Mouse (Mus musculus) stomach, embryonic 14.5 days (tissue): ENCODE results near the gene Zfp354c. TPM values are rescaled to one million over a fixed set of nuclear protein-coding genes. Genes with fewer than 3 reads are reported as not detected.

Source experiments
- ATAC-seq: fragments of 200-750 bp; cut with Nextera tagmentation; 2 replicates; pipeline ENCODE4 v1.8.0; 2017; ENCODE audit warnings: low read depth, moderate TSS enrichment; ENCODE audit not compliant: insufficient number of reproducible peaks, insufficient read depth, low FRiP score
- H3K27ac ChIP-seq: fragments of 300-500 bp; sonication (generic); 2 replicates; pipeline ENCODE4 v1.5.1; 2014; ENCODE audit warnings: mild to moderate bottlenecking, low read length, moderate library complexity, mixed read lengths
- H3K27me3 ChIP-seq: fragments of 300-500 bp; sonication (generic); 2 replicates; pipeline ENCODE4 v1.6.1; 2014; ENCODE audit warnings: low read length, control low read depth, mixed read lengths; ENCODE audit not compliant: control insufficient read depth, insufficient read depth
- H3K36me3 ChIP-seq: fragments of 300-500 bp; sonication (generic); 2 replicates; pipeline ENCODE4 v1.6.1; 2014; ENCODE audit warnings: mild to moderate bottlenecking, control low read depth, low read length, moderate library complexity, mixed read lengths; ENCODE audit not compliant: control insufficient read depth, insufficient read depth
- H3K4me1 ChIP-seq: fragments of 300-500 bp; sonication (generic); 2 replicates; pipeline ENCODE4 v1.6.1; 2014; ENCODE audit warnings: low read length, control low read depth, mixed read lengths; ENCODE audit not compliant: control insufficient read depth, insufficient read depth
- H3K4me2 ChIP-seq: fragments of 300-500 bp; sonication (generic); replicated peaks from 2 replicates; pipeline ENCODE4 v1.6.1; 2014; ENCODE audit warnings: low read depth, low read length, control low read depth
- H3K4me3 ChIP-seq: fragments of 300-500 bp; sonication (generic); 2 replicates; pipeline ENCODE4 v1.5.1; 2014; ENCODE audit warnings: low read depth, low read length, control low read depth
- H3K9ac ChIP-seq: fragments of 300-500 bp; sonication (generic); replicated peaks from 2 replicates; pipeline ENCODE4 v1.6.1; 2014; ENCODE audit warnings: low read depth, mild to moderate bottlenecking, control low read depth, low read length, moderate library complexity, mixed read lengths
- H3K9me3 ChIP-seq: fragments of 300-500 bp; sonication (generic); 2 replicates; pipeline ENCODE4 v1.6.1; 2016; ENCODE audit warnings: low read depth, low read length, control low read depth; ENCODE audit not compliant: control insufficient read depth
- WGBS: fragments of 180-500 bp; shearing (Covaris S2); extraction: QIAGEN DNeasy Blood & Tissue Kit; methylation state at CpG from one replicate; pipeline ENCODE4 v1.1.7; 2014; 5-methylcytosine and 5-hydroxymethylcytosine counted together
- polyA plus RNA-seq: library from polyadenylated mRNA; unstranded; fragments of >200 nt; fragmentation: Nextera tagmentation; extraction: Ambion mirVana; gene quantifications from 2 replicates; pipeline ENCODE4 v1.2.1, GENCODE M21; 2014

The Zfp354c gene
- 38.0 and 40.9 TPM in 2 replicates for polyA plus RNA-seq

DNA sequence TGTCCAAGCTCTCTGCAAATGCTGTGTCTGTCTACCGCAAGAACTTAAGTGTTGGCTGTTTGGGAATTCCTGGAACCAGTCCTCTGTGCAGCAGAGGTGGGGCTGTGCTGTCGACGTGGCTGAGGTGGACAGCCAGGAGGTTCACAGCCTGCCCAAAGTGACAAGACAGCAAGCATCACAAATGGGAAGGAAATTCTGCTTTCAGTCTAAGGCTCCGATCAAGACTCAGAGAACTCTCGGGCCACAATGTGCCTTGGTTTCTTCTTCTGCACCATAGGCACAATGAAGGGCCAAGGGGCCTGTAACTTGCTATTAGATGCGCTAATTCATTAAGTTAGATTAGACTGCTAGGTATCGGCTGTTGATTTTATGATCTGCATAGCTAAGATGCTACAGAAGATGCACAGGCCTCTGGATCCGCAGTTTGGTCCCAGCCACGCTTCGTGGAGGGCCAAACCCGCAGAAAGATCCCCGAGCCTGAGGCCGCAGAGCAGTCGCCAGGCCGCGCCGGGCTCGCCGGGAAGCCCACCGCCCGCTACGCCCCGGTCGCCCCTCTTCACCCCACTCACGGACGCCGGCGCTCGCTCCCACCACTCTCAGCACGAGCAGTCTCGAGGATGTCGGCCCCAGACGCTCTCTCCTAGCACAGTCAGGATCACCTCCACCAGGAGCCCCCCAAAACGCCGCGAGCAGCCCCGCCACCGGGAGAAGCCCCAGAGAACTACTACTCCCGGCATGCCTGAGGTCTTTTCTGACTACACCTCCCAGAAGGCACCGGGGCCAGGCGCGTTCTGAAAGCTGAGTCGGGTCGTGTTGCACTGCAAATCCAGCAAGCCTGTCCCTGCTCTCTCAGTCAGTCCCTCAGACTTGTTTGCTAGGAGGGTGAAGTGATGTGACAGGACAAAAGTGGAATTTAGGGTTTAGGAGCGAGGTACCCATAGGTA is at the start of gene Zfp354c:
Gene Zfp354c, minus strand, starts transcription at position 715 of the 944 bp plus-strand sequence.
- peak within 1 kb of the TSS; percentile 34; the same call in 1 of the 2 replicates for H3K27ac ChIP-seq
- peak within 1 kb of the TSS; percentile 48 for H3K4me2 ChIP-seq
- H3K27me3 ChIP-seq = no peaks in the 10 kb centered on the region
- peaks cover 8% of the 10 kb centered on the region; the same call in 1 of the 2 replicates for H3K4me1 ChIP-seq
- ATAC-seq = peak; percentile 94
- peaks cover 26% of the 10 kb centered on the region; the same call in 1 of the 2 replicates for H3K36me3 ChIP-seq
- no peaks in the 10 kb centered on the region for H3K9me3 ChIP-seq
- 1% methylated on average over 45 of the region's 45 CpGs for WGBS
- peak within 1 kb of the TSS; percentile 71 for H3K9ac ChIP-seq
- peak within 1 kb of the TSS; percentile 93 for H3K4me3 ChIP-seq

- Histone ChIP-seq H3K4me1 (peaks cover 6% of the 10 kb centered on the region), H3K27ac (no peak overlapping the region), H3K4me2 (peak overlapping the region; percentile 80), H3K27me3 (peaks cover 33% of the 10 kb centered on the region), H3K36me3 (no peaks in the 10 kb centered on the region), H3K4me3 (peak overlapping the region; percentile 39), H3K9ac (0 out of 2 replicates have a peak overlapping the region, but pooled peaks have one; percentile 18), H3K9me3 (no peaks in the 10 kb centered on the region)
- no peak for ATAC-seq
- under 1% methylated on average over 63 of the region's 72 CpGs for WGBS
Measured at GRCm38 (mm10) chr11:50850989-50851601, 23.6 kb upstream of the Zfp354c start.

- peaks cover 33% of the 10 kb centered on the region for H3K27me3 ChIP-seq
- H3K4me3 ChIP-seq = peak within 1 kb of the TSS; percentile 39
- WGBS = 2% methylated on average over 11 of the region's 11 CpGs
- H3K9me3 ChIP-seq = no peaks in the 10 kb centered on the region
- H3K27ac ChIP-seq = no peak within 1 kb of the TSS
- no peak for ATAC-seq
- peak within 1 kb of the TSS; percentile 80 for H3K4me2 ChIP-seq
- no peaks in the 10 kb centered on the region for H3K36me3 ChIP-seq
- peaks cover 6% of the 10 kb centered on the region for H3K4me1 ChIP-seq
- 0 out of 2 replicates have a peak within 1 kb of the TSS, but pooled peaks have one; percentile 18 for H3K9ac ChIP-seq
Measured at GRCm38 (mm10) chr11:50850177-50850735, 22.7 kb upstream of the Zfp354c start, which contains the start of gene Grm6. Grm6 (plus strand) TSS chr11:50850685.

DNA sequence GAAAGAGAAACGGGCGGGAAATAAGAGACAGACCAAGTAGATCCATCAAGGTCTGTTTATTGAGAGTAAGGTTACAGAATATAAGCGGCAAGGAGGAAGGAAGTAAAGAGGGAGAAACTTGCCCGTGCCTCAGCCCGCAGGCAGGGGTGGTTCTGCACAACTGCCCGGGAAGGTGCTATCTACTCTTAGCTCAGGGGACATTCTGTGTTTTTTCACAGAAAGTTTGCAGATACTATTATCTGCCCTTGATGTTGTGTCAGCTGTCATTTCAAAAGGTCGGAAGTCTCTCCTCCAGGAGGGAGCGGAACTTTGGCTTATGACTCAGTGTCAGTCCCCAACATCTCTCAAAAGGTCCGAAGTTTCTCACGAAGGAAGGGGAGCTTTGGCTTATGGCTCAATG is 21.8 kb upstream of the Zfp354c start:
- peaks cover 6% of the 10 kb centered on the region for H3K4me1 ChIP-seq
- H3K9ac ChIP-seq = no peak overlapping the region
- no peak for ATAC-seq
- H3K9me3 ChIP-seq = no peaks in the 10 kb centered on the region
- no peak overlapping the region for H3K27ac ChIP-seq
- H3K27me3 ChIP-seq = peaks cover 33% of the 10 kb centered on the region
- H3K4me2 ChIP-seq = no peak overlapping the region
- H3K4me3 ChIP-seq = no peak overlapping the region
- no peaks in the 10 kb centered on the region for H3K36me3 ChIP-seq
- 2% methylated on average over 10 of the region's 10 CpGs for WGBS

DNA sequence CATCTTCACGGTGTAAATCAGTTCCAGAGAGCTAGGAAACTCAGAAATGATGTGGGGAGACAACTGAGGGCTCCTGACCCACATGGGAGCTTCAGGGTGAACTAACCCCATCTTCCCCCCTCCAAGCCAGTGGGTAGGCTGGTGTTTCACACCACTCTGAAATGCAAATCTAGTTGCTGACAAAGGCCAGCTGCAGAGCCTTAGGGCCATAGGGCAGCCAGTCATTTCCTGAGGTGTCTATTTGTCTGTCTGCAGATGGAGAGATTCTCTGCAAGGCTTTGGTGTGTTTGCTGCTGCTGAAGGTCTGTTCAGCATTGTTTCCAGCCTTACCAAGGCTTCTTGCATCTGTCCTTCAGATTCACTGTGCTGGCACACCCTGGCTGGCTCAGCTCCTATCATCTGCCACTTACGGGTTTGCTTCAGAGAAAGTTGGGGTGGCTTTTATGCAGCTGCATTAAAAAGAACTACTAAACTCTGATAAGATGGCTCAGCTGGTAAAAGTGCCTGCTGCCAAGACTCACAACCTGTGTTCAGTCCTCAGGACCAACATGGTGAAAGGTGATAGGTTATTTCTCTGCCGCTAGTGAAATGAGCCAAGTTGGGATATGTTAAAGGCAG is 21.1 kb upstream of the Zfp354c start:
- no peak for ATAC-seq
- Histone ChIP-seq H3K4me3 (no peak overlapping the region), H3K27ac (no peak overlapping the region), H3K36me3 (no peaks in the 10 kb centered on the region), H3K27me3 (peaks cover 33% of the 10 kb centered on the region), H3K9ac (no peak overlapping the region), H3K4me2 (no peak overlapping the region), H3K9me3 (no peaks in the 10 kb centered on the region), H3K4me1 (peaks cover 6% of the 10 kb centered on the region)
- whole genome bisulfite sequencing = 36% methylated on average over 3 of the region's 3 CpGs

GRCm38 (mm10) chr11:50847047-50847446 is 19.5 kb upstream of the Zfp354c start:
- peaks cover 26% of the 10 kb centered on the region for H3K27me3 ChIP-seq
- H3K36me3 ChIP-seq = no peaks in the 10 kb centered on the region
- no peak overlapping the region for H3K9ac ChIP-seq
- no peak for ATAC-seq
- no peak overlapping the region for H3K4me2 ChIP-seq
- WGBS = 75% methylated on average over 5 of the region's 5 CpGs
- H3K27ac ChIP-seq = no peak overlapping the region
- peaks cover 6% of the 10 kb centered on the region for H3K4me1 ChIP-seq
- H3K9me3 ChIP-seq = no peaks in the 10 kb centered on the region
- H3K4me3 ChIP-seq = no peak overlapping the region

GRCm38 (mm10) chr11:50845951-50846350 is 18.4 kb upstream of the Zfp354c start:
- Histone ChIP-seq H3K36me3 (no peaks in the 10 kb centered on the region), H3K27me3 (peaks cover 18% of the 10 kb centered on the region; the same call in 1 of the 2 replicates), H3K4me1 (peaks cover under 1% of the 10 kb centered on the region), H3K4me2 (no peak overlapping the region), H3K4me3 (no peak overlapping the region), H3K27ac (no peak overlapping the region), H3K9ac (no peak overlapping the region), H3K9me3 (no peaks in the 10 kb centered on the region)
- 83% methylated on average over 3 of the region's 3 CpGs for WGBS
- ATAC-seq = no peak
